Comparison of ENCODE assay signal across 24 mouse cellular contexts in genomic region chr17:50395669-50396068, GRCm38 (mm10).
"Had no signal": no experiment of that assay in that cellular context is flagged by ENCODE, and none has a peak within 500 bp of the region (broad histone marks: within the 10 kb centered on the region; RNA-seq: fewer than 3 reads in every experiment).

No protein-coding gene starts in this region.

- DNase-seq: forebrain, postnatal 0 days; gastrocnemius, postnatal 14 days; gastrocnemius, postnatal 36 days; heart, adult 18-20 months; heart, postnatal 14 days; heart, postnatal 36 days; kidney, adult 11 months; kidney, adult 2 months; kidney, adult 9 months; kidney, postnatal 14 days; kidney, postnatal 36 days; layer of hippocampus, postnatal 36 days; left cerebral cortex, postnatal 4 days had no signal

- H3K4me3 ChIP-seq: heart, embryonic 13.5 days; heart, embryonic 15.5 days; hindbrain, embryonic 13.5 days; hindbrain, embryonic 15.5 days; kidney, embryonic 15.5 days; limb, embryonic 12.5 days; liver, embryonic 12.5 days had no signal

- H3K27me3 ChIP-seq: heart, embryonic 13.5 days; heart, embryonic 15.5 days; hindbrain, embryonic 13.5 days; hindbrain, embryonic 15.5 days; kidney, embryonic 15.5 days; liver, embryonic 12.5 days had no signal

- H3K4me2 ChIP-seq: heart, embryonic 11.5 days; heart, embryonic 13.5 days; heart, embryonic 15.5 days; hindbrain, embryonic 13.5 days; hindbrain, embryonic 15.5 days; kidney, embryonic 15.5 days; limb, embryonic 12.5 days; liver, embryonic 12.5 days had no signal

- H3K27ac ChIP-seq: heart, embryonic 13.5 days; heart, embryonic 15.5 days; hindbrain, embryonic 13.5 days; hindbrain, embryonic 15.5 days; hindbrain, postnatal 0 days; kidney, embryonic 15.5 days; kidney, postnatal 0 days; limb, embryonic 12.5 days; liver, embryonic 12.5 days had no signal

- H3K4me1 ChIP-seq: hindbrain, embryonic 13.5 days; hindbrain, embryonic 15.5 days; limb, embryonic 12.5 days; liver, embryonic 12.5 days had no signal

- ATAC-seq: forebrain, postnatal 0 days; hindbrain, postnatal 0 days; intestine, embryonic 16.5 days; liver, embryonic 12.5 days had no signal

- H3K9ac ChIP-seq: forebrain, postnatal 0 days; heart, embryonic 13.5 days; heart, embryonic 15.5 days; hindbrain, embryonic 13.5 days; hindbrain, embryonic 15.5 days; kidney, embryonic 15.5 days; limb, embryonic 12.5 days; liver, embryonic 12.5 days had no signal

- H3K9me3 ChIP-seq: heart, embryonic 13.5 days; heart, embryonic 15.5 days; hindbrain, embryonic 13.5 days; hindbrain, embryonic 15.5 days; kidney, embryonic 15.5 days; limb, embryonic 12.5 days; liver, embryonic 12.5 days had no signal

- H3K36me3 ChIP-seq: heart, embryonic 13.5 days; heart, embryonic 15.5 days; hindbrain, embryonic 13.5 days; hindbrain, embryonic 15.5 days; kidney, embryonic 15.5 days; limb, embryonic 12.5 days; liver, embryonic 12.5 days had no signal
